Mouse (Mus musculus): Measurements from ENCODE around the gene Noct.
"Not testable (repeated sequence)": the region's sequence is repeated elsewhere in the genome, so short reads cannot be mapped to it uniquely, and the experiment has no call there.

GRCm38 (mm10) chr3:51183508-51183907 lies 40.7 kb upstream of the Noct start:
- TF ChIP-seq CTCF (IDR thresholded peaks at IDR 0.05; ENCODE audit: borderline replicate concordance, extremely low read depth, insufficient read depth, insufficient read length); POLR2A (IDR thresholded peaks at IDR 0.05; ENCODE audit: borderline replicate concordance, extremely low read depth, insufficient read depth, insufficient read length, poor library complexity, severe bottlenecking): not testable (repeated sequence)
